Mouse (Mus musculus) brain, embryonic 18.5 days (tissue): ENCODE data around the gene Frat2.
"Not testable (repeated sequence)": the region's sequence is repeated elsewhere in the genome, so short reads cannot be mapped to it uniquely, and the experiment has no call there.

ENCODE experiments used
- DNase-seq: peaks from one replicate; pipeline ENCODE4 v3.0.0-alpha.2; 2012; ENCODE audit warnings: low read depth, low spot score

Frat2 gene

DNA sequence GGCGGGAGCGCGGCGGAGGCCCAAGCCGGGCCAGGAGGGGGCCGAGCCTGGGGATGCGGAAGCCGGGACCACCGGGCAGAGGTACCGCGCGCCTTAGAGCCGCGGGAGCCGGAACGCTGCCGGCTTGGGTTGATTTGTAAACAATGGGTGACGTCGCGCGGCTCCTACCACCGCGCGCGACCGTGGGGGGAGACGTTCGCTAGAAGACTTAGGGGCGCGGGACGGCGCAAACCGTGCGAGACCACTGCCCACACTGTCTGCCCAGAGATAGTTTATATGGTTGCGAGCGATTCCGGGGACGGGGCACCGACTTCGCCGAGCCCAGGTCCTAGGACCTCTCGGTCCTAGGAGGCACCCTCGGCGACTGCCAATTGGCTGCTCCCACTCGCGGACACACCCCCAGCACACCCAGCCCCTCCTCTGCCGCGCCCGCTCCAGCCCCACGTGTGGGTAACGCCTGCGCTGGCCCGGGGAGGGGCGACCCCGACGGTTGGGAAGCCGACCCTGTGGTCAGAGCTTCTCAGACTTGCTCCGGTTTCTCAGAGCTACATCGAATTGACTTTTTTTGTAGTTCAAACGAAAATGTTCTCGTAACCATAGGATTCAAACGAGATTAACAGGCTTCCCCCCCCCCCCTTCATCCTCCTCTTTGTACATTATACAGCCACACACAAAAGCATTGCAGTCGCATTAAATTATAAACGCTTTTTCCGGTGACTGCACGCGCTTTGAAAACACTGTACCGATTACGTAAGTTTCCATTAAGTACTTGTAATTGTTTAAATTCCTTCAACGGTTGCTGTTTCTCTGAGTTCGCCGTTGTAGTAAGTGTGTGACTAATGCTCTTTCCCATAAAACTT lies at the start of gene Frat2:
Gene Frat2 (minus strand): TSS at position 141 of the 860 bp plus-strand sequence.
- DNase-seq = peak; percentile 81

DNA sequence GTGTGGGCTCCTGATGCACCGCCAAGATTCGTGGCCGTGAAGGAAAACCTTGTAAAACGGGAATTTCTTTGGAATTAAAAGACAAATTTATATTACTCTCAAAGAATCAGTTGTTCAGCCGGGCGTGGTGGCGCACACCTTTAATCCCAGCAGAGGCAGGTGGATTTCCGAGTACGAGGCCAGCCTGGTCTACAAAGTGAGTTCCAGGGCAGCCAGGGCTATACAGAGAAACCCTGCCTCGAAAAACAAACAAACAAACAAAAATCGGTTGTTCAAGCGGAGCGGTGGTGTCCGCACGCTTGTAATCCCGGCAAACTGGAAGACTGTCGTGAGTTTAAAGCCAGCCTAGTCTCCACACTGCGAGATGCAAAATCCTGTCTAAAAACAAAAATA lies 48.4 kb upstream of the Frat2 start:
- DNase-seq = no peak

DNA sequence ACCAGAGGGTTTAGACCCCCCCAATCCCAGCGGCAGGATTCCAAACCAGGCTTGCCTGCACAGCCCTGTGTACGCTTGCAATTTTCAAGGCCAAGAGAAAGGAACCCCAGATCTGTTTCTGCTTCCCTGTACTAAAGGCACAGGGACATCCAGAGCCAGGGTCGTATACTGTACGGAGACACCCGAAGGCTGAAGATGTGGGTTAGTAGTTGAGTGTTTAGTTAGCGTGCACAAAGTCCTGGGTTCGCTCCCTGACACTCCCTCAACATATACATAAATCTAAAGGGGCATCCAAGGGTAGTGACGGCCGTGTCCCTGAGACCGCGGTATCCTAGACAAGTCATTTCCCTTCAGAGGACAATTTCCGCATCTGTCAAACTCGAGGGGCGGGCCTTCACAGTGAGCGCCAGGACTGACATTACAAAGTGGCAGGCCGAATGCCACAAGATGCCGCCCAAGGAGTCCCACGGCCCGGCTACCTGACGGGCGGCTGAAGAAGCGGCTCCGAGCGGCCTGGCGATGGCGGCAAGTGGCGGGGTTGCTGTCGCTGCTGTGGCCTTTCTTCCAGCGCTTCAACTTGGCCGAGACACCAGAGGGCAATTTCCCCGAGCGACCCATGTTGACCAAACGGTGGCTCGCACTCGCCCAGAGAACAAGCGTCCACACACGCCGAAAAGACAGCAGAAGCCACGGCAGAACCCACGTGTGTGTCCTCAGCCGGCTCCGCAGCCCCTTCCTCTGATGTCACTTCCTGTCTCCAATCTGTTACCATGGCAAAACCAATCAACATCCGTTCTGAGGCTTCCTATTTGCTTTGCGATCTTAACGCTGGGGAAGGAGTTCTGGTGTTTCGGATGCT lies 47.8 kb upstream of the Frat2 start, which contains the start of gene Rrp12:
Gene Rrp12 (minus strand): TSS at position 714 of the 859 bp plus-strand sequence.
- DNase-seq = peak; percentile 81

DNA sequence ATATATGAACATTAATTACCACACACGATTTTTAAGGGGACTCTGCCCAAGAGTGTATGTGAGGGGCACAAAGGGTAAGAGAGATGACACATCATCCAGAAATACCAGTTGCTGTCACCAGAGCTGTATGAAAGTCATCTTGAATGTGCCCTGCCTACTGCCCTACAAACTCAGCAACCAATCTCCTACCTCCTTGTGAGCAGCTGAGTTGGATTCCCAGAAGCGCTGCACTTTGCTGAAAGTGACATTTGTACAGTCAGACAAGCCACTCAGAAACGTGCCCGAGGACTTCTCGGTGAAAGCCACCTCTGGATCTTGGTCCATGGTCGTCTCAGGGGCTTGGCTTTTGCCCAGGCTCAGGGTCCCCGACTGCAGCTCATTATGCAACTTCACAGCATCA lies 47.0 kb upstream of the Frat2 start:
- no peak for DNase-seq

DNA sequence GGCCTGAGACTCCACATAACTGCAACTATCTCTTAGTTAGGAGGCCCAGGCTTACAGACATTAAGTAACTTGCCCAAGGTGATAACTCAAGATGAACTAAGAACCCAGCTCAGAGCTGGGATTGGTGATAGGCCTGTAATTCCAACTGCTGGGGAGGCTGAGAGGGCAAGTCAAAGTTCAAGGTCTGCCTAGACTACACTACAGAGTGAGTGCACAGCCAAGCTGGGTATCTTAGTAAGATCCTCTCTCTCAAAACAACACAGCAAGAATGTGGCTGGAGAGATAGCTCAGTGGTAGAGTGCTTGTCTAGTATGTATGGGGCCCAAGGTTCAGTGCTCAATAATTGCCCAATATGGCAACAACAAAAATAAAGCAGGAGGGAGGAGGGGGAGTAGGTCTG lies 40.3 kb upstream of the Frat2 start:
- DNase-seq = no peak

DNA sequence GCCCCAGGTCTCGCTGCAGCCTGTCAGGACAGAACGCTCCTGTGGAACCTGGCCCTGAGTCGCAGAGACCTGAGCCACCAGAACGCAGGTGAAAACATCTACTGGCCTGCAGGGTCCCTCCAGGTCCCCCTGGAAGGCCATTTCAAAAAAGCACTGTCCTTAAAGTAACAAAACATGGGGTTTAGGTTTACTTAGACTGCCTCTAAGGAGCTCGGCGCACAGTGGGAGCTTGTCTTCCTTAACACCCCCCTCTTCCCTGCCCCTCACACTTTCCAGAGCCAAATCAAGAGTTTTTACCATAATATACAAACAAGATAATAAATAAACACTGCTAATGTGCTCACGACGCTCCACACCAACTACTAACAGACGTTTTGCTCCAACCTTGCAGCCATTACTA lies 36.0 kb upstream of the Frat2 start:
- no peak for DNase-seq

DNA sequence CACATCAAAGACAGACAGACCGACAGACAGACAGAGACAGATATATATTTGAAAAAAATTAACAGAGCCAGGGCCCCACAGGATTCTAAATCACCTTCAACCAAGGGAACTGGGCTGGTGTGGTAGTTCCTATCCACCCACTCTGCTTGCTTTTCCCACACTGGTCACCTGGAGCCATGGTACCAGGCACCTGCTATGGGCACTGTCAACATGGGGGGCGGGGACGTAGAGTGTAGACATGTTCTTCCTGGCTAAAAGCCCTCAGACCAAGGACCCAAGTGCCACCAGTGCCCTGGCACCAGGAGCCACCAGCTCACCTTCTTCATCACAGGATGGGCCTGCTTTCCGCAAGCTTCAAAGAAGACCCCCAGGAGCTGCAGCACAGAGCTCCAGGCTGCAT lies 33.9 kb upstream of the Frat2 start:
- no peak for DNase-seq

DNA sequence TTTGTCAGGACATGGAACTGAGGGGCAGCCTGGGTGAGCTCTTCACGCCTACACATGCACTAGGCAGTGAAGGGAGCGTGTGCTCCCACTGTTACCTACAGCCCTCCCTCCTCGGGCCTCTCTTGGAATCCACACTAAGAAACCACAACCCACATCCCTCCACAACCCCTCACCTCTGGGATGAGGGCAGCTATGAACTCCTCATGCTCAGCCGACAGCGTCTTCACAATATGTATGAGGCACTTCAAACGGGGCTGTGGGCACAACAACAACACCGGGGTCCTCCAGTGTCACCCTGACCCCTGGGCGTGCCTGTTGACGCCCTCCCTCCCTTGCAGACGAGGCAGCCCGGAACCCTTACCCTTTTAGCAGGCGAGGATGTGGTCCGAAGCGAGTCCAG lies 26.4 kb upstream of the Frat2 start:
- DNase-seq = no peak

DNA sequence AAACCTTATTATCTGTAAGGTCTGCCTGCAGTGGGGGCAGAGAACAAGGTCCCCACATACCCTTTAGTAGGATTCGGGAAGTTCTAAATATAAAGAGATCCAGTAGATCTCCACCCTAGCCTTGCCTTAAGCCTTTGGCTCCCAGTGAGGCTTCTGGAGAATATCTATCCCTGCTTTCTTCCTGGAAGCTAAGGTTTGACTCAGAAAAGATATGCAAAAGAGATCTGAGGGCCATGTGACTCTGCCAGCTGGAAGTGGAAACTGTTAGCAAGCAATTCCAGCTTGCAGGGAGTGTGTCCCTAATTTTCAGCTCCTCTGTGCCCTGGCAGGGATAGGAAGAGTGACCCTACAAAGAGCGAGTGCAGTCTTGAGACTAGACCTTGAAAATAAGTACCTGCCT lies 24.4 kb upstream of the Frat2 start:
- no peak for DNase-seq

DNA sequence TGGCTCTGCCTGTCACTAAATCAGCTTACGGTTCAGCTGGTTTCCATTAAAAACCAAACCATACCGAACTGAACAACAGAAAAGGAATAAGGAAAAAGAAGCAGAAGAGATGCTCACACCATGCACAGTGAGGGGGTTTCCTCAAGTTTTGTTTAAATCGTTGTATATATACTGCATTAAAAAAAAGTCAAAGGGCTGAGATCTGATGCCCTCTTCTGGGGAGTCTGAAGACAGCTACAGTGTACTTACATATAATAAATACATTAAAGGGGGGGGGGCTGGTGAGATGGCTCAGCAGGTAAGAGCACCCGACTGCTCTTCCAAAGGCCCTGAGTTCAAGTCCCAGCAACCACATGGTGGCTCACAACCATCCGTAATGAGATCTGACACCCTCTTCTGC lies 22.0 kb upstream of the Frat2 start:
- DNase-seq = not testable (repeated sequence)

DNA sequence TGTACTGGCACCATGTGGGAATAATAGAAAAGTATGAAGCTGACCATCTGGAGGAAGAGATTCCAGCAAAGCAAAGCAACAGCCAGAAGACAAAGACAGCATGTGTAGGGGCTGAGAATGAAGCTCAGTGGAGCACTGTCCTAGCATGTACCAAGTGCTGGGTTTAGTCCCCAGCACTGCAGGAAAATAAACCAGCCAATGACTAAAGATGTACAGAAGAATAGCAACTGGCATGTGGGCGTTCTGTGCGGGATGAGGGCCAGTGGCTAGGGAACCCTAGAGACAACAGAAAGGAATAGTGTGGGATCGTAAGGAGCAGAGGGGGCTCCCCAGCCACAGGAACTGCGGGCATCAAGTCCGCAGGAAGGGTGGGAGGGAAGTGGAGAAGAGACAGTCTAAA lies 21.4 kb upstream of the Frat2 start:
- no peak for DNase-seq

DNA sequence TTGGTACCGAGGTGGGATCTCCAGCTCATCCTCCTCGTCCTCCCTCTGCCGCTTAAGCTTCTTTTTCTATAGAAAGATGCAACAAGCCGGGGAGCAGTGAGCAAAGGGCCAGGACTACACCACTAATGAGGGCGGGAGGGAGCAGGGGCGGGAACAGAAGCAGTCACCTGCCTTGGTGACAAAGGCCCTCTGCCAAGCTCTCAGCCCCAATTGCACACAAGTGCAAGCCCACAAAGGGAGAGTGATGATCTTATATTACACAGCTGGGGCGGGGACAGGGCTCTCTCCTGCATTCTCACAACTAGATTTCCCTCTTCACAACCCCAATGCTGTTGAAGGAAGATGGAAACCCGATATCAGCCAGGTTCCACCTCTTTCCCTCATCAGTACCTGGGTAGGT lies 18.8 kb upstream of the Frat2 start:
- DNase-seq = no peak

DNA sequence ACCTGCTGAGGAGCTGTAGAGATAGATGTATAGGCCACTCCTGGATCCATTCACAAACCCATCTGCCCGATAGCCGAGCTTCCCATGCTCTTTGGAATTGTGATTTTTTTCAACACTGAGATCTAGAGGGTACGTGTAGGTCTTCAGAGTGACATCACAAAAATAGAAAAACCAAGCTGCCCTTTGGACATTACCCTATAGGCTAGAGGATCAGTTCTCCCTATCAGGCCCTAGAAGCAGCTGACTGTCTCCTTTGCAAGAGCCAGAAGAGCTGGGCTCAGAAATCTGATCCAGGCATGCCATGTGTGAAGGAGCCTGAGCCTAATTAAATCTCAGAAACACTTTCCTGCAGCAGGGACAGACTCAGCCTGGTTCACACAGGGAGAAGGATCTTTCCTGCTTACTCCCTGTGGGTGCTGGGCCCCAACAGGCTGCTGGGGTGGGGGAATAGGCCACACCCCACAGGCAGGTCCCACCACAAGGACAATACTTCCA lies 9.9 kb upstream of the Frat2 start:
- no peak for DNase-seq

DNA sequence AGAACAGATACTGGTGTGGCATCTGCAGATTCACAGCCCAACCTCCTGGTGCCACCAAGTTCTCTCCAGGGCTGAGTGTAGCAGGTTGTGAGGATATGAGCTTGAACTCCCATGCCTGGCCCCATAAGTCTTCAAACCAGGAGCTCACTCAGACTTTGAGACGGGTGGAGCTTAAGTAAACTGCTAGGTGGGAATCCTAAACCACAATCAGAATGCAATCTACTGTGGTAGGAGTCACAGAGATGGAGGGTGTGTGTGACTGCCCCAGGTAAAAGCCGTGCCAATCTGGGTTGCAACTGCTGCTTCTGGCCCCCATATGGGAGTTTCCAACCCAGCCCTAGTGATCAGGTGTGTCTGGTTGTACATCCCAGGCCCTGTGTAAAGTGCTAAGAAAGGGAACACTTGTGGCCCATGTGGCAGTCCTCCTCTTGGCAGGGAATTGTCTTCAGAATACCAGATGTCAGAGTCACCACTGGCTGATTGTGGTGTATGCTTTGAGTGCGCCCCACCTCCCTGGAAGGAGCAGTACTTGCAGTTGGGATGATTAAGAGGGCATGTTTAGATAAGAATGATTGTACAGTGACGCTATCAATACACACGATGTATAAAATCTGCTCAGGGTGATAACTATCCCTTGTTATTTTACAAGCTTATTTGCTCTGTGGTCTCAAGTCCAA lies 9.3 kb upstream of the Frat2 start:
- no peak for DNase-seq

DNA sequence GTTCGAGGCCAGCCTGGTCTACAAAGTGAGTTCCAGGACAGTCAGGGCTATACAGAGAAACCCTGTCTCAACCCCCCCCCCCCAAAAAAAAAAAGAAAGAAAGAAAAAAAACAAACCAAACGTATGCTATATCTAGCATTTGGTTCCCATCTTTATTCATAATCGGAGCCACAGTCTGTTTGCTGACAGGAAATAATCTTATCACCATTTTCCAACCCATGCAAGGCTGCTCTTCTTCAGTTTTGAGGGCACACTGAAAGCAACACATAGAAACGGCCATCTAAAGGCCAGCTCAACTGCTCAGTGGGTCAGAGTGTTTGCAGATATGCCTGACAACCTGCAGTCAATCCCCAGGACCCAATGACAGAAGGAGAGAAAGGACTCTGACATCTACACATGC lies 4.5 kb upstream of the Frat2 start:
- no peak for DNase-seq

DNA sequence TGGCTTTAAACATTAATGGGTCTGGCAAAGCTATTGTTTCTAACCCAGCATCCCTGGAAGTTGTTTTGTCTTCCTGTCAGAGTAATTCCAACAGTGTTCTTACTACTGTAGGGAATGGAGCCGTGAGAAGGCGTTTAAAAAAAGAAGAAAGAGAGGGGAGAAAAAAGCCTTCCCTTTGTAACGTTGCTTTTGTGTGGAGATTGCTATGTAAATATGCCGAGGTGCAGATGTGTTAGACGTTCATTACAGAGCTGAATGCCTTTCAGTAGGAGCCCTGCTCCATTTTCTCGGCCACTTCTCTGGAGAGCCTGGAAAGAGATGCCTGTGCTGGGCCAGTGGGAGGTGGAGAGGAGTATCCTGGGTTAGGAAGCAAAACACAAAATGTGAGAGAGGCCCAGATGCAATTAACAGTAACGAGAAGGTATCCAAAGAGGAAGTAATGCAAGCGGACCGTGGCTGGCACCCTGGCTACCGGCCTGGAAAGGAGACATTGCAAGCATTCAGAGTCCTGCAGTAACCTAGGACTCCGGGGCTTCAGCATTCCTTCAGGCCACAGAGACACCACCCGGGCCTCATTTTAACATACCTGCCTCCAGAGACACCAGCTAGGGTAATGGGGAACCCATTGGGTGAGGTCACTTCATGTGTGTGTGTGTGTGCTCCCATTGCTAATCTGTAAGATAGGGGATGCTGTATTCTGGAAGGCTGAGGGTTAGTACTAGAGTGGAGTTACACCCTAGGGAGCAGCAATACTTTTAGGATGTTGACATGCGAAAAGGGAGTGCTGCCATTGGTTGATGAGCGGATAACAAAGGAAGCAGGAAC lies 3.0 kb upstream of the Frat2 start:
- DNase-seq = no peak

DNA sequence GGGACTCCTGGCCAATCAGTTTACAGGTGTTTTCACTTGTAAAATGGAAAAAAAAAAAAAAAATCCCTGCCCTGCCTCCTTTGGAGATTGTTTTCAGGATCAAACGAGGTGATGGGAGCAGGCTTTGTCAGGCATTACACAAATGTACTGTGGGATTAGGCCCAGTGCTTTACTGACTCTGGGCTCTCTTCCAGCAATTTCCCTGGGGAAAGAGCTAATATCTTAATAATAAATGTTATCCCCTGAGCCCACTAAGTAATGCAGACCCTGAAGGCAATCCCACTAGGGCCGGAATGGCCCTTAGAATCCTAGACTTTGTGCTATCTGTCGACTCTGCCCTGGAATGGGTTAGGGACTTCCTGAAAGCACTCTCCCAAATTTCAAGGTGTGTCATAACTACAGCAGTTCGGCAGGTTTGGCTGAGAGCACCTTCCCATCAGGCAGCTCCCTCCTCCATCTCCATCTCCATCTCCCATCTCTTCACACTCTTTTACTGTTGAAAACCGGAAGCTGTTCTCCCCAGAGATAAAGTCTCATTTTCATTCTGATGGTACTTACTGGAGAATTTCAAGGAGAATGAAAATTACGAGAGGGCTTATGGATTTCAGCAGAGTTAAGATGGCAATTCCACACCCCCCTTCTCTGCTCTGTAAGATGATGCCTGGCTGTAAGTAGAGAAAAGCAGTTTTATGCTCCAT lies 2.2 kb upstream of the Frat2 start:
- no peak for DNase-seq

DNA sequence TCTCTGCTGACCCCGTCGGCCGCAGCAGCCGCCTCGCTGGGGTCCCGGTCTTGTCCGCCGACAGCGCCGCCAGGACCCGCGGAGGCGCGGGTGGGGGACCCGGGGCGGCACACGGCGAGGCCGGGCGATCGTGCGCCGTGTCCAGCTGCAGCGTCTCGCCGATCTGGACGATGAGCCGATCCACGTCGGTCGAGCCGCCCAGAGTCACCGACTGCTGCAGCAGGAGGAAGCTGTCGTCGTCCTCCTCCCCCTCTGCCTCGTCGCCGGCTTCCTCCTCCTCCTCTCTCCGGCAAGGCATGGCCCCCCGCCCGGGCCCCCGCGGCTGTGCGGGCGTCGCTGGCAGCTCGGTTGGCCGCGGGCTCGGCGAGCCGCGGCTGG lies 329 bp downstream of the Frat2 start:
- DNase-seq = not testable (repeated sequence)

DNA sequence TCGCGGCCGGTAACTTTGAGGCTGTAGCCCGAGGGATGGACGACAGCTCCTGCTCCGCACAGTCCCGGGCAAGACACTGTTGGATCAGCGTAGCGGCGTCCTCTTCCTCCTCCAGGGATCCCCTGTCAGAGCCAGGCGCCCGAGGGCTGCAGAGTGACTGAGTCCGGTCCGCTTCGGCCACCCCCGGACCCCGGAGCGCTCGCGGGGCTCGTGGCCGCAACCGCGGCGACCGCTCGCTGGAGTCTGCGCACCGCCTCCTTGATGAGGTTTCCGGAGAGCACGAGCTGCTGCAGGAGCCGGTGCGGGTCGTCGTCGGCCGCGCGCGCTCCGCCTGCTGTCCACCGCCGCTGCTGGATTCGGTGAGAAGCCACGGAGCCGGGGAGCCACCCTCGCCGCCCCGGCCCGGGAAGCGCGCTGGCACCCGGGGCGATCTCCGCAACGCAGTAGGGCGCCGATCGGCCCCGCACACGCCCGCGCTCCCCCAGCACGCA lies 796 bp downstream of the Frat2 start:
- DNase-seq = no peak

DNA sequence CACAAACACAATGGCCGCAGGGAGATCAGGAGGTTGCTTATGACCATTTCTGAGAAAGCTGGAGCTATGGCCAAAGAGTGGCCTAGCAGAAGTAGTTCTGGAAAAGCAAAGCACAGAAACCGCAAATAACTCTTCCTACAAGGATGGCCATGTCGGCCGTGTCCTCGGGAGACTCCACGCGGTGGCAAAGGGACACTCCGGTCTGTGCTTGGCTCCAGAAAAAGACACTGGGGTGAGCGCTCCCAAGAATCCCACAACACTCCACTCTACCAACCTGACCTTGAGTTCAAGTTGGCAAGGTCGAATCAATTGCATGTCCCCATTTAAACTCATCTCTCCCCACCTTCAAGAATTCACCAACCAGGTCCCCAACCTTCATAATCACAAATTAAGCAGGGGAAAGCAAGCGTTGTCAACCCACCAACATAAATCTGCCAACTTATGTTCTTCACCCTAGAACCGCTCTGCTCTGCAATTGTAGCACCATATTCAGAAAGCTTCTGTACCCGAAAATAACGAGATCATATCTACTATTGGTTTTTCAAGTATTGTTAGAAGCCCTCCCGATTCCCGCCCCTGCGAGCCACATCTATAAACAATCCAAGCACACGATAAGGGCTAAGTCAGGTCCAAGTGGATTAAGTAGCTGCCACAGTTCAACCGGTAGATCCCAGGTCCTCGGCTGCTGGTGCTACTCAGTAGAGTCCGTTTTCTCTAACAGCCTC lies 1.4 kb downstream of the Frat2 start:
- DNase-seq = no peak
